Comparison of ENCODE assay signal across 8 mouse cellular contexts in genomic region chr7:12921318-12921704, GRCm38 (mm10). TPM values are rescaled to one million over a fixed set of nuclear protein-coding genes. Genes with fewer than 3 reads are reported as not detected.
A peak's percentile ranks its signal among the peaks of the same experiment; 100 is the strongest.
DNase-seq lines count a peak whose midpoint lies in the region; ATAC-seq and TF ChIP-seq lines count a peak whose summit lies in the region.

No protein-coding gene starts in this region.

- no peaks in the 10 kb centered on the region for H3K9me3 ChIP-seq in embryonic facial prominence, embryonic 13.5 days
- H3K9me3 ChIP-seq in intestine, embryonic 15.5 days = no peaks in the 10 kb centered on the region
- no peaks in the 10 kb centered on the region for H3K9me3 ChIP-seq in neural tube, embryonic 13.5 days

- H3K4me1 ChIP-seq in lung, adult 2 months (ENCODE audit: control insufficient read depth, insufficient read depth, low read length) = peaks cover 4% of the 10 kb centered on the region; the same call in 1 of the 2 replicates
- peaks cover 17% of the 10 kb centered on the region for H3K4me1 ChIP-seq in embryonic facial prominence, embryonic 13.5 days
- peaks cover 14% of the 10 kb centered on the region for H3K4me1 ChIP-seq in intestine, embryonic 15.5 days (replicated peaks)
- H3K4me1 ChIP-seq in neural tube, embryonic 13.5 days (replicated peaks) = peaks cover 14% of the 10 kb centered on the region

- H3K27ac ChIP-seq in embryonic facial prominence, embryonic 13.5 days = peak overlapping the region; percentile 93
- peak overlapping the region; percentile 92 for H3K27ac ChIP-seq in intestine, embryonic 15.5 days
- peak overlapping the region; percentile 95 for H3K27ac ChIP-seq in neural tube, embryonic 13.5 days (replicated peaks)

- H3K4me2 ChIP-seq in embryonic facial prominence, embryonic 13.5 days = peak overlapping the region; percentile 96
- H3K4me2 ChIP-seq in intestine, embryonic 15.5 days (replicated peaks) = peak overlapping the region; percentile 66
- H3K4me2 ChIP-seq in neural tube, embryonic 13.5 days = peak overlapping the region; percentile 91

- peak overlapping the region; percentile 93 for H3K9ac ChIP-seq in embryonic facial prominence, embryonic 13.5 days
- H3K9ac ChIP-seq in intestine, embryonic 15.5 days = peak overlapping the region; percentile 77
- peak overlapping the region; percentile 90 for H3K9ac ChIP-seq in neural tube, embryonic 13.5 days

- peaks cover 10% of the 10 kb centered on the region for H3K27me3 ChIP-seq in embryonic facial prominence, embryonic 13.5 days
- no peaks in the 10 kb centered on the region for H3K27me3 ChIP-seq in intestine, embryonic 15.5 days (replicated peaks)
- H3K27me3 ChIP-seq in neural tube, embryonic 13.5 days = peaks cover 17% of the 10 kb centered on the region

- DNase-seq in lung, adult 2 months = no peak
- DNase-seq in lung, postnatal 10 days = no peak
- DNase-seq in adrenal gland, adult (ENCODE audit: inconsistent age in 2 of 2, low spot score in 1 of 2) = no peak
- DNase-seq in natural killer cell, adult 2 months (ENCODE audit: low spot score in 2 of 2) = no peak
- DNase-seq in left cerebral cortex, adult 8-10 months (ENCODE audit: low spot score in 2 of 2) = no peak

- no peak for ATAC-seq in embryonic facial prominence, embryonic 13.5 days (ENCODE audit: insufficient number of reproducible peaks, insufficient read depth, low FRiP score, low TSS enrichment, low read depth)
- ATAC-seq in intestine, embryonic 15.5 days = peak; percentile 19
- peak; percentile 32; the same call in 1 of the 2 replicates for ATAC-seq in neural tube, embryonic 13.5 days (ENCODE audit: low read depth)

- peaks cover 33% of the 10 kb centered on the region for H3K36me3 ChIP-seq in embryonic facial prominence, embryonic 13.5 days
- H3K36me3 ChIP-seq in intestine, embryonic 15.5 days = peaks cover 30% of the 10 kb centered on the region
- H3K36me3 ChIP-seq in neural tube, embryonic 13.5 days = peaks cover 32% of the 10 kb centered on the region

- peak overlapping the region; percentile 86 for H3K4me3 ChIP-seq in lung, adult 2 months (replicated peaks; ENCODE audit: extremely low read depth, low read depth, low read length)
- H3K4me3 ChIP-seq in embryonic facial prominence, embryonic 13.5 days = peak overlapping the region; percentile 96
- H3K4me3 ChIP-seq in intestine, embryonic 15.5 days (replicated peaks) = peak overlapping the region; percentile 87
- H3K4me3 ChIP-seq in neural tube, embryonic 13.5 days = peak overlapping the region; percentile 78

- 2% methylated on average over 3 of the region's 3 CpGs for WGBS in lung, adult 2 months
- 0% methylated on average over 3 of the region's 3 CpGs for WGBS in embryonic facial prominence, embryonic 13.5 days
- WGBS in intestine, embryonic 15.5 days = 0% methylated on average over 3 of the region's 3 CpGs
- WGBS in neural tube, embryonic 13.5 days = 0% methylated on average over 3 of the region's 3 CpGs

- no peak for TF ChIP-seq POLR2A in lung, adult 2 months (IDR thresholded peaks at IDR 0.05; ENCODE audit: borderline replicate concordance, extremely low read depth, low read depth, low read length)

- TF ChIP-seq CTCF in lung, adult 2 months (IDR thresholded peaks at IDR 0.05; ENCODE audit: insufficient read depth, low read length) = no peak

RNA-seq across cellular contexts. Expression of gene Rps5, which starts 0.8 kb away (rescaled TPM):
- 1,316 and 1,420 TPM in 2 replicates for polyA plus RNA-seq in lung, adult 2 months (2012; rRNA removed)
- polyA plus RNA-seq in embryonic facial prominence, embryonic 13.5 days (2015; fragmentation: Nextera tagmentation; extraction: Ambion mirVana) = 1,116 and 1,158 TPM in 2 replicates
- polyA plus RNA-seq in intestine, embryonic 15.5 days (2015; fragmentation: Nextera tagmentation; extraction: Ambion mirVana) = 1,008 and 1,147 TPM in 2 replicates
- 606 and 663 TPM in 2 replicates for polyA plus RNA-seq in neural tube, embryonic 13.5 days (2015; fragmentation: Nextera tagmentation; extraction: Ambion mirVana)
- 100 to 1,000 TPM; 432 to 451 (median 444) TPM for total RNA-seq in left cerebral cortex, adult 8-10 months (2022)

RNA-seq across cellular contexts. Expression of gene Rnf225, which starts 5.9 kb away (rescaled TPM):
- polyA plus RNA-seq in lung, adult 2 months (2012; rRNA removed) = 2.3 and 7.0 TPM in 2 replicates
- polyA plus RNA-seq in embryonic facial prominence, embryonic 13.5 days (2015; fragmentation: Nextera tagmentation; extraction: Ambion mirVana) = 0.66 and 1.1 TPM in 2 replicates
- polyA plus RNA-seq in intestine, embryonic 15.5 days (2015; fragmentation: Nextera tagmentation; extraction: Ambion mirVana) = 0.33 and 0.47 TPM in 2 replicates
- 0.45 and 0.70 TPM in 2 replicates for polyA plus RNA-seq in neural tube, embryonic 13.5 days (2015; fragmentation: Nextera tagmentation; extraction: Ambion mirVana)
- 1 to 10 TPM in 3 of 4 experiments, under 1 TPM in 1; 0.98 to 1.5 (median 1.2) TPM for total RNA-seq in left cerebral cortex, adult 8-10 months (2022)

RNA-seq across cellular contexts. Expression of gene Zscan22, which starts 23.7 kb away (rescaled TPM):
- 8.4 and 8.5 TPM in 2 replicates for polyA plus RNA-seq in lung, adult 2 months (2012; rRNA removed)
- polyA plus RNA-seq in embryonic facial prominence, embryonic 13.5 days (2015; fragmentation: Nextera tagmentation; extraction: Ambion mirVana) = 19.4 and 20.5 TPM in 2 replicates
- polyA plus RNA-seq in intestine, embryonic 15.5 days (2015; fragmentation: Nextera tagmentation; extraction: Ambion mirVana) = 12.2 and 12.7 TPM in 2 replicates
- polyA plus RNA-seq in neural tube, embryonic 13.5 days (2015; fragmentation: Nextera tagmentation; extraction: Ambion mirVana) = 12.6 and 14.0 TPM in 2 replicates
- total RNA-seq in left cerebral cortex, adult 8-10 months (2022) = 10 to 100 TPM; 12.7 to 15.0 (median 13.7) TPM

RNA-seq across cellular contexts. Expression of gene Zfp128, which starts 40.3 kb away (rescaled TPM):
- polyA plus RNA-seq in lung, adult 2 months (2012; rRNA removed) = 0.74 and 1.2 TPM in 2 replicates
- polyA plus RNA-seq in embryonic facial prominence, embryonic 13.5 days (2015; fragmentation: Nextera tagmentation; extraction: Ambion mirVana) = 5.5 and 5.9 TPM in 2 replicates
- polyA plus RNA-seq in intestine, embryonic 15.5 days (2015; fragmentation: Nextera tagmentation; extraction: Ambion mirVana) = 3.1 and 3.3 TPM in 2 replicates
- polyA plus RNA-seq in neural tube, embryonic 13.5 days (2015; fragmentation: Nextera tagmentation; extraction: Ambion mirVana) = 7.6 and 8.8 TPM in 2 replicates
- 1 to 10 TPM; 7.2 to 8.7 (median 7.8) TPM for total RNA-seq in left cerebral cortex, adult 8-10 months (2022)

RNA-seq across cellular contexts. Expression of gene Zfp324, which starts 44.3 kb away (rescaled TPM):
- 6.1 and 6.8 TPM in 2 replicates for polyA plus RNA-seq in lung, adult 2 months (2012; rRNA removed)
- 14.2 and 15.2 TPM in 2 replicates for polyA plus RNA-seq in embryonic facial prominence, embryonic 13.5 days (2015; fragmentation: Nextera tagmentation; extraction: Ambion mirVana)
- polyA plus RNA-seq in intestine, embryonic 15.5 days (2015; fragmentation: Nextera tagmentation; extraction: Ambion mirVana) = 8.3 and 8.6 TPM in 2 replicates
- polyA plus RNA-seq in neural tube, embryonic 13.5 days (2015; fragmentation: Nextera tagmentation; extraction: Ambion mirVana) = 11.8 and 14.3 TPM in 2 replicates
- total RNA-seq in left cerebral cortex, adult 8-10 months (2022) = 10 to 100 TPM in 1 of 4 experiments, 1 to 10 TPM in 3; 9.2 to 10.1 (median 9.7) TPM
